Mouse (Mus musculus): Measurements from ENCODE around the gene Slc4a8.

GRCm38 (mm10) chr15:100746478-100747120, 14.9 kb upstream of the Slc4a8 start:
- TF ChIP-seq CTCF (IDR thresholded peaks at IDR 0.05; ENCODE audit: extremely low read depth, insufficient read depth, insufficient read length, insufficient replicate concordance) (no peak), POLR2A (IDR thresholded peaks at IDR 0.05; ENCODE audit: low read depth, low read length) (no peak)
